Mouse (Mus musculus) lung, adult 2 months (tissue): ENCODE data around the gene Ung.

Source experiments
- CTCF ChIP-seq: fragments of 200-500 bp; IDR thresholded peaks from 2 replicates; pipeline ENCODE4 v1.5.1; 2011; ENCODE audit warnings: mild to moderate bottlenecking, low read length, control low read depth; ENCODE audit not compliant: insufficient read depth
- POLR2A ChIP-seq: fragments of 200-500 bp; IDR thresholded peaks from 2 replicates; pipeline ENCODE4 v1.6.1; 2011; ENCODE audit warnings: low read depth, mild to moderate bottlenecking, control low read depth, low read length, borderline replicate concordance; ENCODE audit errors: extremely low read depth

GRCm38 (mm10) chr5:114101873-114102272 is 28.3 kb upstream of the Ung start:
- TF ChIP-seq POLR2A: no peak
- TF ChIP-seq CTCF: no peak
